ENCODE assay signal across 8 mouse cellular contexts in the genomic region with DNA sequence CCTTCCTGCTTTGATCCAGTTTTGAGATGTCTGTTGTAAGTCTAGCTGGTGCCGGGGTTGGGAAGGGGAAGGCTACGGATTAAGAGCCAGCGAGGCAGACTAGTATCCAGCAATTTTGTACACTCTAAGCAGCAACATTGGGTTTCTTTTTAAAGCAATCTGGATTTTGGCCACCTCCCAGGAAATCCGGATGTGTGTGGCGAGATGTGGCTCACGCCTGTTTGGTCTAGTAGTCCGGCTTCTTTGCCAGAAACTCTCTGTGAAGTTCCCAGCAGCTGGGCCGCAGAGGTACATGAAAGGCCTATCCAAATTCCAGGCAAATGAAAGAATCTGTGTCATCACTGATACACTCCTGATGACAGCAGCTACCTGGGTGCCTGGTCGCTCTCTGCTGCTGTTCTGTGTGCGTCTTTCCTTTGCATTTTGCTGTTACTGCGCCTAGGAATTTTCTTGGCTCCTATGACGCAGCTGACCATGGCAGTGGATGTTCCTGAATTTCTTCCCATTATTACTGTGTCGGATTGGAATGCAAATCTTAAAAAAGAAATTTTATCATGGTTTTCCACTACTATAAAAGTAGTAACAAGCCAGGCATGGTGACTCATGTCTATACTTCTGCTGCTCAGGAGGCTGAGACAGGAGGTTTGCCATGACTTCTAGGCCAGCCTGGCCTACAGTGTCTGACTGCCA. TPM values are rescaled to one million over a fixed set of nuclear protein-coding genes. Genes with fewer than 3 reads are reported as not detected.
DNase-seq lines count a peak whose midpoint lies in the region; ATAC-seq lines count a peak whose summit lies in the region.
"Had no signal": no experiment of that assay in that cellular context is flagged by ENCODE, and none has a peak within 500 bp of the region (broad histone marks: within the 10 kb centered on the region; RNA-seq: fewer than 3 reads in every experiment).

No protein-coding gene starts in this region.

- ATAC-seq in kidney, embryonic 15.5 days (replicated peaks; ENCODE audit: low FRiP score), result no peak
- no peak for ATAC-seq in liver, embryonic 12.5 days
- ATAC-seq in forebrain, embryonic 15.5 days (replicated peaks), result no peak

- H3K4me3 ChIP-seq in kidney, embryonic 15.5 days (replicated peaks), result no peak overlapping the region
- H3K4me3 ChIP-seq in liver, embryonic 12.5 days, result no peak overlapping the region
- H3K4me3 ChIP-seq in forebrain, embryonic 15.5 days, result no peak overlapping the region
- H3K4me3 ChIP-seq: limb, embryonic 12.5 days had no signal

- H3K4me2 ChIP-seq in kidney, embryonic 15.5 days, result no peak overlapping the region
- no peak overlapping the region for H3K4me2 ChIP-seq in liver, embryonic 12.5 days
- no peak overlapping the region for H3K4me2 ChIP-seq in forebrain, embryonic 15.5 days (replicated peaks)
- H3K4me2 ChIP-seq: limb, embryonic 12.5 days had no signal

- peak; percentile 59 for DNase-seq in ovary, adult 18-20 months (ENCODE audit: low spot score)
- DNase-seq in ovary, postnatal 14 days (ENCODE audit: low spot score), result no peak
- DNase-seq in gastrocnemius, postnatal 10 days, result peak; percentile 50
- peak; percentile 29 for DNase-seq in right cerebral cortex, postnatal 4 days

- H3K9ac ChIP-seq in kidney, embryonic 15.5 days, result no peak overlapping the region
- no peak overlapping the region for H3K9ac ChIP-seq in liver, embryonic 12.5 days
- no peak overlapping the region for H3K9ac ChIP-seq in forebrain, embryonic 15.5 days (replicated peaks)
- H3K9ac ChIP-seq: limb, embryonic 12.5 days had no signal

- peak overlapping the region; percentile 43; the same call in 1 of the 2 replicates for H3K27ac ChIP-seq in kidney, embryonic 15.5 days
- H3K27ac ChIP-seq in liver, embryonic 12.5 days, result no peak overlapping the region
- H3K27ac ChIP-seq in forebrain, embryonic 15.5 days (replicated peaks), result no peak overlapping the region
- H3K27ac ChIP-seq: limb, embryonic 12.5 days had no signal

- peaks cover 82% of the 10 kb centered on the region for H3K4me1 ChIP-seq in kidney, embryonic 15.5 days
- H3K4me1 ChIP-seq in liver, embryonic 12.5 days, result peaks cover 67% of the 10 kb centered on the region
- peaks cover 32% of the 10 kb centered on the region for H3K4me1 ChIP-seq in forebrain, embryonic 15.5 days

- H3K36me3 ChIP-seq in kidney, embryonic 15.5 days, result no peaks in the 10 kb centered on the region
- H3K36me3 ChIP-seq in liver, embryonic 12.5 days, result no peaks in the 10 kb centered on the region
- no peaks in the 10 kb centered on the region for H3K36me3 ChIP-seq in forebrain, embryonic 15.5 days
- H3K36me3 ChIP-seq: limb, embryonic 12.5 days had no signal

- 83% methylated on average over 13 of the region's 13 CpGs for WGBS in kidney, embryonic 15.5 days
- WGBS in liver, embryonic 12.5 days (ENCODE audit: insufficient replicate concordance), result 80% methylated on average over 13 of the region's 13 CpGs
- WGBS in forebrain, embryonic 15.5 days, result 70% methylated on average over 13 of the region's 13 CpGs

- H3K9me3 ChIP-seq in kidney, embryonic 15.5 days (replicated peaks), result no peaks in the 10 kb centered on the region
- H3K9me3 ChIP-seq in liver, embryonic 12.5 days (replicated peaks), result no peaks in the 10 kb centered on the region
- no peaks in the 10 kb centered on the region for H3K9me3 ChIP-seq in forebrain, embryonic 15.5 days
- H3K9me3 ChIP-seq: limb, embryonic 12.5 days had no signal

- H3K27me3 ChIP-seq in kidney, embryonic 15.5 days, result no peaks in the 10 kb centered on the region
- H3K27me3 ChIP-seq in liver, embryonic 12.5 days (replicated peaks), result no peaks in the 10 kb centered on the region
- H3K27me3 ChIP-seq in forebrain, embryonic 15.5 days, result no peaks in the 10 kb centered on the region
- H3K27me3 ChIP-seq: limb, embryonic 12.5 days had no signal

RNA-seq across cellular contexts. Expression of a gene that starts 38.7 kb away (rescaled TPM):
- 10 to 100 TPM; 13.9 to 14.0 TPM for total RNA-seq in gastrocnemius, postnatal 10 days (2021)
- polyA plus RNA-seq in kidney, embryonic 15.5 days (2015; fragmentation: Nextera tagmentation; extraction: Ambion mirVana), result 51.4 and 55.5 TPM in 2 replicates
- polyA plus RNA-seq in liver, embryonic 12.5 days (2016; fragmentation: Nextera tagmentation; extraction: Ambion mirVana), result 17.6 and 18.6 TPM in 2 replicates
- polyA plus RNA-seq in forebrain, embryonic 15.5 days (2015; fragmentation: Nextera tagmentation; extraction: Ambion mirVana), result 30.5 and 36.1 TPM in 2 replicates
